ENCODE assay signal across 23 mouse cellular contexts in the genomic region with DNA sequence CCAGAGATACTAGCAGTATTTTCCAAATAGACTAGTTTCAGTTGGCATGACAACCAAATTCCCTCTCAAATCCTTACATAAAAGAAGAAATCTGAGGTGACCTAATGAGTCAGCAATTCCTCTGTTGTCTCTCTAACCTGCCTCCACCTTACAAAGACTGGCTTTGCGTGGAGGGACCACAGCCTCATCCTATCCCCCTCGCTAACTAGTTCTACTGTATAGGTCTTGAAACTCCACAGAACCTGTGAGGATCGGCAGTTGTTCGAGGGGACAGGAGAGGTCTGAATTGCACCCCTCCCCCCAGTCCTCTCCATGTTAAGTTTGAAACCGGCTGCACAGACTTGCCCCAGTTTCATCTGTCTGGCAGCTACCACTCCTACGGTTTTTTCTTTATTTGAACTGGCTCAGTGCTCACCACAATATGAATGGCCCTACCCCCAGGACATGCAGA. TPM values are rescaled to one million over a fixed set of nuclear protein-coding genes. Genes with fewer than 3 reads are reported as not detected.
DNase-seq lines count a peak whose midpoint lies in the region; ATAC-seq and TF ChIP-seq lines count a peak whose summit lies in the region.
"Had no signal": no experiment of that assay in that cellular context is flagged by ENCODE, and none has a peak within 500 bp of the region (broad histone marks: within the 10 kb centered on the region; RNA-seq: fewer than 3 reads in every experiment).

No protein-coding gene starts in this region.

- H3K4me1 ChIP-seq in CH12.LX (ENCODE audit: control insufficient read depth in 1 of 2, insufficient read depth in 2 of 2), result peaks cover 2 to 4% of the 10 kb centered on the region in 2 experiments; a peak in 2 of 4 replicates
- H3K4me1 ChIP-seq in midbrain, embryonic 15.5 days, result no peaks in the 10 kb centered on the region
- H3K4me1 ChIP-seq: limb, embryonic 12.5 days had no signal

- 0 out of 2 replicates have a peak overlapping the region, but pooled peaks have one; percentile 3 for H3K27ac ChIP-seq in layer of hippocampus, adult 2 months
- H3K27ac ChIP-seq in CH12.LX (ENCODE audit: insufficient read depth, low read depth), result no peak overlapping the region
- no peak overlapping the region for H3K27ac ChIP-seq in midbrain, embryonic 15.5 days
- H3K27ac ChIP-seq: hindbrain, postnatal 0 days; kidney, embryonic 15.5 days; limb, embryonic 12.5 days had no signal

- no peaks in the 10 kb centered on the region for H3K79me2 ChIP-seq in CH12.LX (replicated peaks; ENCODE audit: control insufficient read depth, extremely low read depth, insufficient read depth, poor library complexity, severe bottlenecking)

- TF ChIP-seq RAD21 in CH12.LX (IDR thresholded peaks at IDR 0.05; ENCODE audit: low read depth, low read length), result no peak

- 71% methylated on average over 6 of the region's 6 CpGs for WGBS in midbrain, embryonic 15.5 days

- no peak for DNase-seq in layer of hippocampus, adult 2 months (ENCODE audit: low spot score in 2 of 2)
- DNase-seq in layer of hippocampus, postnatal 25 days (ENCODE audit: extremely low spot score in 1 of 2, low spot score in 1 of 2), result no peak
- DNase-seq in CH12.LX (ENCODE audit: extremely low read depth) (no peak), R1 (ENCODE audit: low read depth, low spot score) (peak; percentile 79)
- peak; percentile 41 to 42 for DNase-seq in right cerebral cortex, adult 2 months (ENCODE audit: low spot score in 2 of 2)
- DNase-seq in thymus, postnatal 14 days, result no peak
- DNase-seq: adrenal gland, postnatal 10 days; cerebellum, adult 11 months; cerebellum, postnatal 14 days; lung, adult 2 months; lung, postnatal 36 days; retina, postnatal 1 day; thymus, adult 18-20 months had no signal

- dilution Hi-C loops in CH12.LX (cut with MboI; ENCODE audit: extremely low pct_ligation_motif_present, extremely low pct_unique_long_range_greater_than_20kb, low sequenced_read_pairs), result no loop called here

- H3K9ac ChIP-seq in CH12.LX (ENCODE audit: insufficient read depth, low read depth), result no peak overlapping the region
- H3K9ac ChIP-seq in midbrain, embryonic 15.5 days, result no peak overlapping the region
- H3K9ac ChIP-seq: kidney, embryonic 15.5 days; limb, embryonic 12.5 days had no signal

- TF ChIP-seq EP300 in CH12.LX (IDR thresholded peaks at IDR 0.05; ENCODE audit: low read length), result no peak; the same call in 1 of the 2 replicates

- peaks cover 9% of the 10 kb centered on the region for H3K27me3 ChIP-seq in CH12.LX (replicated peaks)
- no peaks in the 10 kb centered on the region for H3K27me3 ChIP-seq in midbrain, embryonic 15.5 days (replicated peaks)
- H3K27me3 ChIP-seq: kidney, embryonic 15.5 days; limb, embryonic 12.5 days had no signal

- no peak for ATAC-seq in midbrain, embryonic 15.5 days (replicated peaks)
- ATAC-seq: activated CD4-positive, CD25-positive, alpha-beta regulatory T cell, adult 4 months; hindbrain, postnatal 0 days; intestine, postnatal 0 days had no signal

- 0 out of 2 replicates have a peak overlapping the region, but pooled peaks have one; percentile 1 for H3K4me2 ChIP-seq in CH12.LX (ENCODE audit: insufficient read depth, low read depth, poor library complexity, severe bottlenecking)
- no peak overlapping the region for H3K4me2 ChIP-seq in midbrain, embryonic 15.5 days
- H3K4me2 ChIP-seq: kidney, embryonic 15.5 days; limb, embryonic 12.5 days had no signal

- no peak for TF ChIP-seq CTCF in layer of hippocampus, adult 2 months (conservative IDR thresholded peaks at IDR 0.05)
- TF ChIP-seq CTCF in CH12.LX (conservative IDR thresholded peaks at IDR 0.05 in 1 of 2, IDR thresholded peaks at IDR 0.05 in 1 of 2; ENCODE audit: low read depth in 2 of 2, low read length in 2 of 2), result no peak

- no peak overlapping the region for H3K4me3 ChIP-seq in layer of hippocampus, adult 2 months
- no peak overlapping the region for H3K4me3 ChIP-seq in CH12.LX (replicated peaks in 1 of 3; ENCODE audit: low read depth in 2 of 3, low read length in 2 of 3, poor library complexity in 1 of 3)
- H3K4me3 ChIP-seq in midbrain, embryonic 15.5 days, result no peak overlapping the region
- H3K4me3 ChIP-seq: kidney, embryonic 15.5 days; limb, embryonic 12.5 days had no signal

- peaks cover 11% of the 10 kb centered on the region for H3K9me3 ChIP-seq in CH12.LX (replicated peaks; ENCODE audit: low read length)
- no peaks in the 10 kb centered on the region for H3K9me3 ChIP-seq in midbrain, embryonic 15.5 days
- H3K9me3 ChIP-seq: kidney, embryonic 15.5 days; limb, embryonic 12.5 days had no signal

- no peaks in the 10 kb centered on the region for H3K36me3 ChIP-seq in CH12.LX (replicated peaks in 1 of 2; ENCODE audit: control insufficient read depth in 1 of 2, insufficient read depth in 1 of 2, low read length in 1 of 2)
- H3K36me3 ChIP-seq in midbrain, embryonic 15.5 days (replicated peaks), result no peaks in the 10 kb centered on the region
- H3K36me3 ChIP-seq: kidney, embryonic 15.5 days; limb, embryonic 12.5 days had no signal

- in situ Hi-C loops in CH12.LX (cut with MboI; ENCODE audit: low pct_ligation_motif_present, low pct_unique_long_range_greater_than_20kb, low sequenced_read_pairs), result no loop called here

- no peak for TF ChIP-seq POLR2A in CH12.LX (IDR thresholded peaks at IDR 0.05; ENCODE audit: low read depth, low read length)

TF ChIP-seq in CH12.LX, 34 proteins besides CTCF, POLR2A, EP300 and RAD21:
- no peak for TF ChIP-seq GABPA (IDR thresholded peaks at IDR 0.05; ENCODE audit: insufficient replicate concordance, low read depth, low read length)
- TF ChIP-seq MAFK (IDR thresholded peaks at IDR 0.05; ENCODE audit: insufficient replicate concordance, low read length), result peak; percentile 64
TF ChIP-seq in CH12.LX: peak in this region for 1.

RNA-seq across cellular contexts. Expression of gene Rabep1, which starts 9.2 kb away (rescaled TPM):
- total RNA-seq in layer of hippocampus, adult 2 months (2021), result 100 to 1,000 TPM; 122 to 124 TPM
- 100 to 1,000 TPM; 113 to 118 TPM for total RNA-seq in layer of hippocampus, postnatal 25 days (2021)
- total RNA-seq in CH12.LX (2012; rRNA removed) (22.3 and 23.8 TPM in 2 replicates), CH12.LX (2014; rRNA removed) (26.1 and 33.4 TPM in 2 replicates)
- polyA plus RNA-seq in CH12.LX (2012; ENCODE audit: insufficient read length, low read depth), result 28.3 and 34.7 TPM in 2 replicates
- polyA plus RNA-seq in midbrain, embryonic 15.5 days (2015; fragmentation: Nextera tagmentation; extraction: Ambion mirVana), result 85.6 and 93.1 TPM in 2 replicates

RNA-seq across cellular contexts. Expression of gene Scimp, which starts 23.0 kb away (rescaled TPM):
- not detected for total RNA-seq in layer of hippocampus, adult 2 months (2021)
- not detected for total RNA-seq in layer of hippocampus, postnatal 25 days (2021)
- total RNA-seq in CH12.LX (2012; rRNA removed), result 0.17 and 0.30 TPM in 2 replicates
- 0.21 and 1.2 TPM in 2 replicates for total RNA-seq in CH12.LX (2014; rRNA removed)
- polyA plus RNA-seq in CH12.LX (2012; ENCODE audit: insufficient read length, low read depth), result 0.53 and 0.79 TPM in 2 replicates
- not detected in 2 replicates for polyA plus RNA-seq in midbrain, embryonic 15.5 days (2015; fragmentation: Nextera tagmentation; extraction: Ambion mirVana)
- total RNA-seq: gastrocnemius, adult 18-20 months; gastrocnemius, postnatal 4 days; hindbrain, postnatal 0 days; layer of hippocampus, postnatal 14 days had no signal
- polyA plus RNA-seq: forebrain, embryonic 11.5 days; limb, embryonic 12.5 days had no signal

Comparison
In these comparisons a context has a peak if more than half of its experiments do, and no peak if none do; other contexts are left out.
1. DNase-seq: peak in R1 (single experiment) and right cerebral cortex, adult 2 months (2 of 2); none in layer of hippocampus, adult 2 months (0 of 2), layer of hippocampus, postnatal 25 days (0 of 2), CH12.LX (single experiment) and thymus, postnatal 14 days (single experiment).